Mouse (Mus musculus) hindbrain, embryonic 11.5 days (tissue): Measurements from ENCODE around the gene Morf4l1. TPM values are rescaled to one million over a fixed set of nuclear protein-coding genes. Genes with fewer than 3 reads are reported as not detected.
"Not testable (repeated sequence)": the region's sequence is repeated elsewhere in the genome, so short reads cannot be mapped to it uniquely, and the experiment has no call there.

Experiments used
- ATAC-seq: fragments of 200-750 bp; cut with Nextera tagmentation; 2 replicates; pipeline ENCODE4 v1.8.0; 2017; ENCODE audit warnings: mild to moderate bottlenecking, moderate TSS enrichment, moderate library complexity; ENCODE audit not compliant: low FRiP score
- DNase-seq: peaks from one replicate; pipeline ENCODE4 v3.0.0-alpha.2; 2015; ENCODE audit warnings: low spot score
- H3K27ac ChIP-seq: fragments of 300-500 bp; sonication (generic); 2 replicates; pipeline ENCODE4 v1.5.1; 2014; ENCODE audit warnings: mild to moderate bottlenecking, low read depth, low read length
- H3K27me3 ChIP-seq: fragments of 300-500 bp; sonication (generic); 2 replicates; pipeline ENCODE4 v1.6.1; 2014; ENCODE audit warnings: mild to moderate bottlenecking, low read length, moderate library complexity, mixed read lengths; ENCODE audit not compliant: control insufficient read depth, insufficient read depth
- H3K36me3 ChIP-seq: fragments of 300-500 bp; sonication (generic); 2 replicates; pipeline ENCODE4 v1.6.1; 2014; ENCODE audit warnings: mild to moderate bottlenecking, low read length, moderate library complexity, mixed read lengths; ENCODE audit not compliant: control insufficient read depth, insufficient read depth
- H3K4me1 ChIP-seq: fragments of 300-500 bp; sonication (generic); replicated peaks from 2 replicates; pipeline ENCODE4 v1.6.1; 2014; ENCODE audit warnings: low read length, mixed read lengths; ENCODE audit not compliant: control insufficient read depth, insufficient read depth
- H3K4me2 ChIP-seq: fragments of 300-500 bp; sonication (generic); replicated peaks from 2 replicates; pipeline ENCODE4 v1.6.1; 2014; ENCODE audit warnings: mild to moderate bottlenecking, low read depth, low read length
- H3K4me3 ChIP-seq: fragments of 300-500 bp; sonication (generic); 2 replicates; pipeline ENCODE4 v1.5.1; 2014; ENCODE audit warnings: low read depth, low read length
- H3K9ac ChIP-seq: fragments of 300-500 bp; sonication (generic); 2 replicates; pipeline ENCODE4 v1.6.1; 2014; ENCODE audit warnings: low read depth, low read length
- H3K9me3 ChIP-seq: fragments of 300-500 bp; sonication (generic); 2 replicates; pipeline ENCODE4 v1.6.1; 2016; ENCODE audit warnings: low read length; ENCODE audit not compliant: control insufficient read depth
- WGBS: fragments of 180-500 bp; shearing (Covaris S2); extraction: QIAGEN DNeasy Blood & Tissue Kit; methylation state at CpG from one replicate; pipeline ENCODE4 v1.1.7; 2014; 5-methylcytosine and 5-hydroxymethylcytosine counted together
- polyA plus RNA-seq: library from polyadenylated mRNA; unstranded; fragments of >200 nt; fragmentation: Nextera tagmentation; extraction: Ambion mirVana; gene quantifications from 2 replicates; pipeline ENCODE4 v1.2.1, GENCODE M21; 2014

Morf4l1 gene
- polyA plus RNA-seq, 1 experiment from 2014 or later: 533 TPM

DNA sequence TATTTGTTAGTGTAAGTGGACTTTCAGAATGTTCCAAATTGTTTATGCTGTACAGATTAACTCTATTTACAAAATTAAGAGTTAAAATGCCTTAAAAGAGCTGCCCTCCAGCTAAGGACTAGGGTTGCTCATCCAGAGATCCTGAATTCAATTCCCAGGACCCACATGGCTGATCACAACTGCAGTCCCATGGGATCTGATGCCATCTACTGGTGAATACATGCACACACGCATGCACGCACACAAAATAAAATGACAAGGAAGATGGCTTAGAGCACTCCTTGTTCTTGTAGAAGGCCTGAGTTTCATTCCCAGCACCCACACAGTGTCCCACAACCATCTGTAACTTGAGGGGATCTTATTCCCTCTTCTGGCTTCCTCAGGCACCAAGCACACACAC lies 13.8 kb downstream of the Morf4l1 start:
- Histone ChIP-seq H3K4me1 (no peaks in the 10 kb centered on the region), H3K9me3 (no peaks in the 10 kb centered on the region), H3K4me2 (no peak overlapping the region), H3K27me3 (no peaks in the 10 kb centered on the region), H3K27ac (no peak overlapping the region), H3K4me3 (no peak overlapping the region), H3K36me3 (peaks cover 13% of the 10 kb centered on the region), H3K9ac (no peak overlapping the region)
- ATAC-seq (peak; percentile 72), DNase-seq (peak; percentile 56)
- WGBS: 64% methylated on average over 2 of the region's 2 CpGs

DNA sequence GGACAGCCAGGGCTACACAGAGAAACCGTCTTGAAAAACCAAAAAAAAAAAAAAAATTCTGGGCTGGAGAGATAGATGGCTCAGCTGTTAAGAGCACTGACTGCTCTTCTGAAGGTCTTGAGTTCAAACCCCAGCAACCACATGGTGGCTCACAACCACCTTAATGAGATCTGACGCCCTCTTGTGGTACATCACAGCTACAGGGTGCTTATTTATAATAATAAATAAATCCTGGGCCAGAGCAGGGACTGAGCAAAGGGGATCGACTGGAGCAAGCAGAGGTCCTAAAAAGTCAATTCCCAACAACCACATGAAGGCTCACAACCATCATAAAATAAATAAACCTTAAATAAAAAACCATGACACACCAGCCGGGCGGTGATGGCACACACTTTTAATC lies 15.6 kb downstream of the Morf4l1 start:
- Histone ChIP-seq H3K4me3 (no peak overlapping the region), H3K4me2 (no peak overlapping the region), H3K27me3 (no peaks in the 10 kb centered on the region), H3K4me1 (no peaks in the 10 kb centered on the region), H3K9me3 (no peaks in the 10 kb centered on the region), H3K9ac (no peak overlapping the region), H3K36me3 (peaks cover 15% of the 10 kb centered on the region), H3K27ac (no peak overlapping the region)
- no peak for DNase-seq
- WGBS: 89% methylated on average over 5 of the region's 5 CpGs
- ATAC-seq: no peak

DNA sequence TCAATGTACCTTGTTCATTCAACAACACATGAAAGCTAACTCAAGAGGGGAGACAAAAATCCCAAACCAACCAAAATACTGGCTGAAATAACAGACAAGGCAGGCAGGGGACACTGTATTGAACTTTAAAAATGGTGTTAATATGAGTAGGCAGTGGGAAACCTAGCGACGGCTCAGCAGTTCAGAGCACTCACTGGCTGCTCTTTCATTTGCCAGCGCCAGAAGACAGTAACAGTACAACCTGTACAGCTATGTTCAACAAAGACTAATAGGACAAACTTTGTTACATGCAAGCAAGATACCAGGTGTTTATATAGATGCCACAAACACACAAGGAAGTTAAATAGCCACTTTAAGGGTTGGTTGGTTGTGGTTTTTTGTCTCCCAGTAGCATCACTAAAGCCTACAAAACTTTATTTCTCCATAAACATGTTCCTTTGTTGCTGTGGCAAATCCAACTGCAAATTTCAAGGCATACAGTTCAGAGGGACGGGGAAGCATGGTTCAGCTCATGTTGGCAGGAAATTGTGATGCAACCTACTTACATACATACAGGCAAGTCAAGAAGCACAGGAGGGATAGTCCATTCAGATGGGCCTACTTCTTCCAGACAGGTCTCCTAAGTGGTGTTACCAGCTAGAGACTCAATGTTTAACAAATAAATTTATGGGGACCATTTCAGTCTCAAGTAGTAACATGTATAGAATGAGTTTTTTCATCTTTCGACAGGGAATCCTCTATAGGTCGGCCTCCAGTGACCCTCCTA lies 25.1 kb downstream of the Morf4l1 start:
- H3K36me3 ChIP-seq: peaks cover 14% of the 10 kb centered on the region
- ATAC-seq (no peak), DNase-seq (no peak)
- no peaks in the 10 kb centered on the region for H3K4me1 ChIP-seq
- H3K4me3 ChIP-seq: no peak overlapping the region
- WGBS: 92% methylated on average over 6 of the region's 6 CpGs
- H3K9me3 ChIP-seq: no peaks in the 10 kb centered on the region
- no peak overlapping the region for H3K4me2 ChIP-seq
- H3K27me3 ChIP-seq: no peaks in the 10 kb centered on the region
- no peak overlapping the region for H3K27ac ChIP-seq
- H3K9ac ChIP-seq: no peak overlapping the region

DNA sequence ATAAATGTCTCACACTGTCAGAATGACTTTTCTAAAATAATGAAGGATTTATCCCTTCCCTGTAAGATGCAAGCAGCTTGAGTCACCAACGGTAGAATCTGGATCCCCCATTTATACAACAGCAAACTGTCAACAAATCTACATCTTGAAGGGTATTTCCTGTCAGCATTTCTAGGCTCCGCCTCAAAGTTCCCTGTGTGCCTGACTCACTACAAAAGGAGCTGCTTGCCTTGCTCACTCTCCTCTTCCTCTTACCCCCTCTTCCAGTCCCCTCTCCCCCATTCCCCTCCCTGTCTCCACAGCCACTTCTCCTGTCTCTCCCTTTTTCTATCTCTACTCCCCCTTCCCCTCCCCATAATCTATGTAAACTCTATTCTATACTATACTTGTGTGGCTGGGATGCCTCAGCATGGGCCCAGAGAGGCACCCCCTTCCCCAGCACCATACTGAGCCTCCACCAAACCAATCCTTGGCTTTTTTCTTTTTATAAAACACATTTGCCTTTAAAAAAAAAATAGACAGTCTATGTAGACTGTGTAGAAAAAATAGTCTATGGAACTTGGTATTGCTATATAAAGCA lies 26.6 kb downstream of the Morf4l1 start:
- peaks cover 12% of the 10 kb centered on the region for H3K36me3 ChIP-seq
- H3K4me2 ChIP-seq: no peak overlapping the region
- H3K27me3 ChIP-seq: no peaks in the 10 kb centered on the region
- DNase-seq (no peak), ATAC-seq (peak; percentile 34; the same call in 1 of the 2 replicates)
- H3K4me1 ChIP-seq: no peaks in the 10 kb centered on the region
- no peak overlapping the region for H3K9ac ChIP-seq
- no peak overlapping the region for H3K27ac ChIP-seq
- H3K9me3 ChIP-seq: no peaks in the 10 kb centered on the region
- 92% methylated on average over 2 of the region's 2 CpGs for WGBS
- H3K4me3 ChIP-seq: no peak overlapping the region

DNA sequence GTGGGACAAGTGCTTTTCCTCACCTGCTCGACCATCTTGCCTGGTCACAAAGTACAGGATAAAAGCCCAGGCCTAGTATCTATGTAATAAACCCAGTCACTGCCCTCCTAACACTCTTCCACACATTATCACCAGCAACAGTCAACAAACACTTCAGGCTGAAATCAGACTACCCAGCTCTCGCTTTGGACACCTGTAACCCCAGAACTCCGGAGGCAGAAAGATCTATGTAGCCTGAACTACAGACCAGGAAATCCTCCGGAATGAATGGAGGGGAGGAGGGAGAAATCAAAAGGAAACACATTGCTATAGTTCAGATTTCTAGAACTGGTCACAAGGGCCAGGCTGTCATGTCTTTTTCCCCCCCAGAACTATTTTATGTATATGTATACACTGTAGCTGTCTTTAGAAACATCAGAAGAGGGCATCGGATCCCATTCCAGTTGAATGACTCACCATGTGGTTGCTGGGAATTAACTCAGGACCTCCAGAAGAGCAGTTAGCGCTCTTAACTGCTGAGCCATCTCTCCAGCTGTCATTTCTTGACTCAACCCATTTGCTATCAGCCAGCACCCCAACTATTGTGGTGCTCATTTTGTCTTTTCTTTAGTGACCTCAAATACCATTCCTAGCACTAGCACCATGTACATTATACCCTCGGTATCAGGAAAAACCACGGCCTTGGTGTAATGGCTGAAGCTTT lies 29.7 kb downstream of the Morf4l1 start:
- ATAC-seq: 0 out of 2 replicates have a peak, but pooled peaks have one; percentile 6
- Histone ChIP-seq H3K4me1 (no peaks in the 10 kb centered on the region), H3K9me3 (no peaks in the 10 kb centered on the region), H3K9ac (no peak overlapping the region), H3K27me3 (no peaks in the 10 kb centered on the region), H3K36me3 (peaks cover 3% of the 10 kb centered on the region; the same call in 1 of the 2 replicates), H3K4me3 (no peak overlapping the region), H3K4me2 (no peak overlapping the region), H3K27ac (no peak overlapping the region)
- DNase-seq: no peak
- WGBS: 97% methylated on average over 8 of the region's 8 CpGs

DNA sequence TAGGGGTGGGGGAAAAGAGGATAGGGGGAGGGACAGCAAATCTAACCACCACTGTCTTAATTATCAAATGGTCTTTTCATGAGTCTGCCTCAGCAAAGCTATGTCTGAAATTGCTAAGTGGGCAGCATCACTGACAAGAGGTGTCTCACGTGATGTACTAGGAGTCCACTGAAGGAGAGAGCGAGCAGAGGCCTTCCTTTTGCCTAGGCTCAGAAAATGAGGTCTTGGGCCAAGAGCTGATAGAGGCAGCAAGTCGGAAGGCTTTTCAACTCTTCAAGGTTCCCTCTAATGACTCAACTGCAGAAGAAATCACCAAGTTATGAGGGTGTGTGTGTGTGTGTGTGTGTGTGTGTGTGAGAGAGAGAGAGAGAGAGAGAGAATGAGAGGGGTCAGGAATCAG lies 30.4 kb downstream of the Morf4l1 start:
- Histone ChIP-seq H3K9ac (no peak overlapping the region), H3K4me1 (no peaks in the 10 kb centered on the region), H3K4me3 (no peak overlapping the region), H3K4me2 (no peak overlapping the region), H3K27me3 (no peaks in the 10 kb centered on the region), H3K9me3 (no peaks in the 10 kb centered on the region), H3K27ac (no peak overlapping the region), H3K36me3 (no peaks in the 10 kb centered on the region)
- ATAC-seq (no peak), DNase-seq (no peak)
- WGBS: 91% methylated on average over 3 of the region's 3 CpGs

DNA sequence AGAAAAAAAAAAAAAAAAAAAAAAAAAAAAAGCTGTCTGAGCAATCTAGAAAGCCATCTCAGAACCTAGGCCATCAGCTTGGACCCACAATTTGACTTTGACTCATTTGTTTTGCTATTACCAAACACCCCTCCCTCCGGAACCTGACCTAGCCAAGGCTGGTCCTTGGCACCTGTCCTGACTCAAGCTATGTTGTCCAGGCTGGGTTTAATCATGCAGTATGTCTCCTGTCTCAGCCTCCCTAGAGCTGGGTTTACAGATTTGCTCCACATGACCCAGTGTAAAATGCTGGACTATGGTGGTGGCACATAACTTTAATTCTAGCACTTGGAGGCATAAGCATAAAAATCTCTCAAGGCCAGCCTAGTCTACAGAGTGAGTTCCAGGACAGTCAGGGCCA lies 31.6 kb downstream of the Morf4l1 start:
- Histone ChIP-seq H3K27ac (no peak overlapping the region), H3K9ac (no peak overlapping the region), H3K27me3 (no peaks in the 10 kb centered on the region), H3K4me1 (no peaks in the 10 kb centered on the region), H3K4me3 (no peak overlapping the region), H3K9me3 (no peaks in the 10 kb centered on the region), H3K36me3 (no peaks in the 10 kb centered on the region), H3K4me2 (no peak overlapping the region)
- WGBS: 91% methylated on average over 1 of the region's 1 CpGs
- DNase-seq: no peak
- ATAC-seq: no peak

DNA sequence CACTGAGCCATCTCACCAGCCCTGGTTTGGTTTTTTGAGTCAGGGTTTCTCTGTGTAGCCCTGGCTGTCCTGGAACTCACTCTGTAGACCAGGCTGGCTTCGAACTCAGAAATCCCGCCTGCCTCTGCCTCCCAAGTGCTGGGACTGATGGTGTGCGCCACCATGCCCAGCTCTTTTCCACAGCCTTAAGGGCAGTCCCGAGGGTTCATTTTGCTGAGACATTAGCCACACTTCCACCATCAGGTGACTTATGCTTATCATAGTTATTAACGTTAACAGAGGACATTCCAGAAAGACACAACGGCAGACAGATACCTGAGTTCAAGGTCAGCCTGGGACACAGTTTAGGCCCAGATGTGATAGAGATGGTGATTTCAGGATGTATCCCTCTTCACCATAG lies 32.6 kb downstream of the Morf4l1 start:
- H3K36me3 ChIP-seq, H3K27ac ChIP-seq, H3K4me2 ChIP-seq, H3K27me3 ChIP-seq, ATAC-seq, H3K4me1 ChIP-seq, H3K9ac ChIP-seq, DNase-seq, H3K4me3 ChIP-seq, H3K9me3 ChIP-seq: not testable (repeated sequence)
- 90% methylated on average over 6 of the region's 6 CpGs for WGBS
